Mouse (Mus musculus): ENCODE results near the gene Rpl29. TPM values are rescaled to one million over a fixed set of nuclear protein-coding genes. Genes with fewer than 3 reads are reported as not detected.

The Rpl29 gene
- 441 TPM for polyA plus RNA-seq (2014; fragmentation: Illumina TruSeq; extraction: RNeasy Lipid Tissue Mini Kit (QIAGEN cat#74804); ENCODE audit: low read depth, low replicate concordance)

DNA sequence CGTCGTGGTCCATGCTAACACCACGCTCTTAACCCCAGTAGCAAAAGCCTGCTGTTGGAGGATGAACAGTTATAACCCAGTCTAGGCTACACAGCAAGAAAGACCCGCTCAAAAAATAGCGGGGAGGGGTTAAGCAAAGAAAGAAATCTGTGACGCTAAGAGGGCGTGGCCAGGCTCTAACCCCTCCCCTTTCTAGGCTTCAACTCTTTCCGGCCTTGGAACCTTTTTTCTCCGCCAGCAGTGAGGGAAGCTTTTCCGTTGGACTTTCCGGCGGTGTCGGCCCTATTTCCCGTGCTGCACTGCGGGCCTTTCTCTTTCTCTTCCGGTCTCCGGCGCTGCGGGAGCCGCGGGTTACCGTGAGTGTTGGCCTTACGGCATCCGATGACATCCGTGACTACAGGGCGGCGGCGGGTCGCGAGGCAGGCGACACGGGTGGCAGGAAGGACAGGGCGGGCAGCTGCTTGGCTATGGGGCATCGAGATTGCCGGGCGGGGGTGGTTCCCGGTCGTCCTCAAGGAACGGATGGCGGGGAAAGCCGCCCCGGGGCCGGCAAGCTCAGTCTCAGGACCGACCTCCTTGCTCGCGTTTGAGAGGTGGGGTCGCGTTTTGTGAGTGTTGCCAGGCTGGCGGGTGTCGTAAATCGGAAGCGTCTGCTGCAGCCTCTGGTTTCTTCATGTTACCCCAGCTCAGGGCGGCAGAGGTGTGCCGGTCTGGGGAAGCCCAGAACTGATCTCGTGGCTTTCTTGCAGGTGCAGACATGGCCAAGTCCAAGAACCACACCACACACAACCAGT, at the start of gene Rpl29:
Gene Rpl29, plus strand, starts transcription at position 234 of the 794 bp plus-strand sequence.

DNA sequence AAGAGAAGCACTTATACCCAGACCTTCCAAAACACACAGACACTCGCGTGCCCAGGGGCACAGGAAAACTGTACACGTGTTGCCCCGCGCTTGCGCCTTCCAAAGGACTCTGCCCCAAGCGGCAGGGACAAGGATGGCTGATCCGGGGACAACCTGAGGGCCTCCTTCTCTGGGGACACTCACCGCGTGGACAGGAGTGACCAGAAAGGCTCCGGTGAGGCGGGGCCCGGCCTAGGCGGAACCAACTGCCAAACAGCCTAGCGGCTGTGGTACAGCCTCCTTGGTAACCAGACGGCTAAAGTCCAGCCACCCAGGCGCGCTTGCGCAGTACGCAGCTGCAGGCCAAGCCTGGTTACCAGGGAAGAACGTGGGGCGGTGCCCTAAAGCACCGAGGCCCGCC, 18.1 kb downstream of the Rpl29 start, which contains the start of the genes Abhd14b and Abhd14a:
Gene Abhd14b, plus strand, starts transcription at position 112 of the 400 bp plus-strand sequence.
Gene Abhd14a, minus strand, starts transcription at position 331 of the 400 bp plus-strand sequence.

DNA sequence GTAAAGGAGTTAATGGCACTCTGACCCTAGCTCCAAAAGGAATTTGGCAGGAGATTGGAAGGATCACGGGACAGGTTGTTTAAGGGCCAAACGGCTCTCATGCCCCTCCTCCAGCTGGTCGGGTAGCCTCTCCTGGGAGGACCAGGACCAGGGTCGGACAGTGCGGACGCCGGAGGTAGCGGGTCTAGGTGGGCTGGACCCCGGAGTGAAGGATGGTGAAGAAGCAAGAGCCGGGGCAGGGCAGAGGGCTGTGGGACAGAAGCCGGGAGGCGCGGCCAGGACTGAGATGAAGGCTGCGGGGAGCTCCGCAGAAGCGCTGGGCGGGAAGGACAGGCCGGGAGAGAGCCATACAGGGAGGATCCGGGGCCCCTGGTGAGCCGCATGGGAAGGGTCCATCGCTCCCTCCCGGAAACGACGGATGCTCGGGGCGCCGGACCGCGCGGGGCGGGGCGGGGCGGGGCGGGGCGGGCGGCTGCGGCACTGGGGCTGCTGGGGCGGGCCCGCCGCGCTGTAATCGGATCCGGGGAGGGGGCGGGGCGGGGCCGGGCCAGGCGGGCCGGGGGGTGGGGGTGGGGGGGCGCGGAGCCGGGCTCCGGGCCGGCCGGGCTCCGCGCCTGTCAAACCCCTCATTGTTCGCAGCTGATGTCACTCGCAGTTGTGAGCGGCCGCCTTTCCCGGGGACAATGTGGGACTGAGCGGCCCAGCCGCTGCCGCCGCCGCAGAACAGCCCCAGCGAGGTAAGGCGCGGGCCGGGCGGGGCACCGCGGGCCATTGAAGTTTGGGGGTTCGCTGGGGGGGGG, 24.2 kb downstream of the Rpl29 start, which contains the start of gene Pcbp4:
Gene Pcbp4, plus strand, starts transcription at position 21 of the 800 bp plus-strand sequence.

DNA sequence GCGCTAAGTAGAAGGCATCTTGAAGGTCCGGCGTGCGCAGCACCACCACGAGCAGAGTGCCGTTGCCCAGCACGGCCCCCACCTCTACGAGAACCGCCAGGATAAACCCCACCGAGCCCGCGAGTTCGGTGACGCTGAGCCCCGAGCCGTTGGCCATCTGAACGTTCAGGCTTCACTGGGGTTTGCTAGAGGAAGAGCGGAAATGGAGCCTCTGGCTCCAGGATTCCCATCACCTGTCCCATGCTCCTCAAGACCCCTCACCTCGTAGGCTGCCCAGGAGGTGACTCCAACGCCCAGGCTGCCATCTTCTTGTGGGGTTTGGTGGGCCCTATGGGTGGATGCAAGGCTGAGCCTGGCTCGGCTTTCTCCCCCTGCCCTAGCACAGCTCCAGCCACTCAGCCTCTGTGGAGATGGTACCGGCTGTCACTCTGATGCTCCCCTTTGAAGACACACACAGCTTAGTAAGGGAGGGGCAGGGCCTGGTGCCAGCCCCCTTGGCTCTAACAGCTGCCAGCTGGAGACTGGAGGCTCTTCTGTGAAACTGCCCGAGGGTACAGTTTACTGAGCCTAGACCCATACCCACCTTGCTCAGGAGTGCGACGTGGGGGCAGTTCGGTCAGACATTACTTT, 36.4 kb downstream of the Rpl29 start, which contains the start of gene Gpr62:
Gene Gpr62, minus strand, starts transcription at position 368 of the 630 bp plus-strand sequence.

DNA sequence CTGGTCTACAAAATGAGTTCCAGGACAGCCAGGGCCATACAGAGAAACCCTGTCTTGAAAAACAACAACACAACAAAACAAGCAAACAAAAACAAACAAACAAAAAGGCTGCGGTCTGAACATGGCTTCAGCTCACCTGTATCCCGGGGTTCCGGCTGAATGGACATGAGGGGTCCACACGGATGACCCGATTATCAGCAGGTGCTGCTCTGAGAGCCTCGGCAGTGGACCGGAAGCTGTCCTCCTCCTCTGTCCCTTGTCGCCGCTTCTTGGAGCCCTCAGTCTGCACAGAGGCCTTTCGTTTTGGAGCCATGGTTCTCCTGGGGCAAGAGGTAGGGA, 46.4 kb downstream of the Rpl29 start, which contains the start of gene Rrp9:
Gene Rrp9, plus strand, starts transcription at position 301 of the 339 bp plus-strand sequence.

DNA sequence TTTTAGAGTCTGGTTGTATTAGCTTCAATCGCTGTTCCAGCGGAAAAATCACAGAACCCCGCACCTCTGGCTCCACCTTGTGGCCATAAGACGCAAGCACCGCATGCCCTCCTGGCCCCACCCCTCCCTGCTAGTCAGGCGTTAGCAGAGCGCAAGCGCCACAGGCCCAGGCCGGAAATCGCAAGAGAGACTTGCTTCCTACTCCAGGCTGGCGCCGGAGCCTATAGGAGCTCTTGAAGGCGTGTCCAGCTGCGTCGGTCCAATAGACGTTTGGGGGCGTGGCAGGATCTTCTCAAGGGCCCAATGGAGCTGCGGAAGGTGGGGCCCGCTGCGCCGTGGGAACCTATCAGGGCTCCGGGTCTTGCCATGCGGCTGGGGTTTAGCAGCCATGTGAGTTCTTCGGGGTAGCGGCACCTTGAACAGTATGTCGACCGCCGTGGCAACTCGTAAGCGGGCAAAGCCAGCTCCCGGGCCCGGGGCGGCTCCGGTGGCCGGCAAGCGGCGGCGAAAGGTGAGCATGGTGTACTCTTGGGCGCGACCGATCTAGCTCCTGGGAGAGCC, 47.8 kb downstream of the Rpl29 start, which contains the start of gene Parp3:
Gene Parp3, minus strand, starts transcription at position 26 of the 561 bp plus-strand sequence.

Other genes with a start within 250 kb of the Rpl29 start
- gene Ppm1m, start 229.7 kb upstream of the Rpl29 start, polyA plus RNA-seq (2014; fragmentation: Illumina TruSeq; extraction: RNeasy Lipid Tissue Mini Kit (QIAGEN cat#74804); ENCODE audit: low read depth, low replicate concordance), result 15.2 TPM
- gene Twf2, start 226.3 kb upstream of the Rpl29 start, polyA plus RNA-seq (2014; fragmentation: Illumina TruSeq; extraction: RNeasy Lipid Tissue Mini Kit (QIAGEN cat#74804); ENCODE audit: low read depth, low replicate concordance), result 251 TPM
- 0.37 TPM for gene Tlr9, start 206.9 kb upstream of the Rpl29 start, polyA plus RNA-seq (2014; fragmentation: Illumina TruSeq; extraction: RNeasy Lipid Tissue Mini Kit (QIAGEN cat#74804); ENCODE audit: low read depth, low replicate concordance)
- gene Alas1, start 180.8 kb upstream of the Rpl29 start, polyA plus RNA-seq (2014; fragmentation: Illumina TruSeq; extraction: RNeasy Lipid Tissue Mini Kit (QIAGEN cat#74804); ENCODE audit: low read depth, low replicate concordance), result 310 TPM
- gene Poc1a, start 148.4 kb upstream of the Rpl29 start, polyA plus RNA-seq (2014; fragmentation: Illumina TruSeq; extraction: RNeasy Lipid Tissue Mini Kit (QIAGEN cat#74804); ENCODE audit: low read depth, low replicate concordance), result 3.5 TPM
- 35.6 TPM for gene Dusp7, start 60.8 kb upstream of the Rpl29 start, polyA plus RNA-seq (2014; fragmentation: Illumina TruSeq; extraction: RNeasy Lipid Tissue Mini Kit (QIAGEN cat#74804); ENCODE audit: low read depth, low replicate concordance)
- 24.2 TPM for gene Acy1, start 8.9 kb downstream of the Rpl29 start, polyA plus RNA-seq (2014; fragmentation: Illumina TruSeq; extraction: RNeasy Lipid Tissue Mini Kit (QIAGEN cat#74804); ENCODE audit: low read depth, low replicate concordance)
- 18.4 TPM for gene Abhd14b, start 18.0 kb downstream of the Rpl29 start, polyA plus RNA-seq (2014; fragmentation: Illumina TruSeq; extraction: RNeasy Lipid Tissue Mini Kit (QIAGEN cat#74804); ENCODE audit: low read depth, low replicate concordance)
- 22.9 TPM for gene Abhd14a, start 18.2 kb downstream of the Rpl29 start, polyA plus RNA-seq (2014; fragmentation: Illumina TruSeq; extraction: RNeasy Lipid Tissue Mini Kit (QIAGEN cat#74804); ENCODE audit: low read depth, low replicate concordance)
- gene Pcbp4, start 23.8 kb downstream of the Rpl29 start, polyA plus RNA-seq (2014; fragmentation: Illumina TruSeq; extraction: RNeasy Lipid Tissue Mini Kit (QIAGEN cat#74804); ENCODE audit: low read depth, low replicate concordance), result 70.8 TPM
- gene Gpr62, start 36.5 kb downstream of the Rpl29 start, polyA plus RNA-seq (2014; fragmentation: Illumina TruSeq; extraction: RNeasy Lipid Tissue Mini Kit (QIAGEN cat#74804); ENCODE audit: low read depth, low replicate concordance), result not detected
- gene Rrp9, start 46.5 kb downstream of the Rpl29 start, polyA plus RNA-seq (2014; fragmentation: Illumina TruSeq; extraction: RNeasy Lipid Tissue Mini Kit (QIAGEN cat#74804); ENCODE audit: low read depth, low replicate concordance), result 21.7 TPM
- gene Parp3, start 47.5 kb downstream of the Rpl29 start, polyA plus RNA-seq (2014; fragmentation: Illumina TruSeq; extraction: RNeasy Lipid Tissue Mini Kit (QIAGEN cat#74804); ENCODE audit: low read depth, low replicate concordance), result 36.3 TPM
- gene Iqcf1, start 70.5 kb downstream of the Rpl29 start, polyA plus RNA-seq (2014; fragmentation: Illumina TruSeq; extraction: RNeasy Lipid Tissue Mini Kit (QIAGEN cat#74804); ENCODE audit: low read depth, low replicate concordance), result not detected
- not detected for gene Iqcf5, start 85.1 kb downstream of the Rpl29 start, polyA plus RNA-seq (2014; fragmentation: Illumina TruSeq; extraction: RNeasy Lipid Tissue Mini Kit (QIAGEN cat#74804); ENCODE audit: low read depth, low replicate concordance)
- gene Iqcf3, start 132.2 kb downstream of the Rpl29 start, polyA plus RNA-seq (2014; fragmentation: Illumina TruSeq; extraction: RNeasy Lipid Tissue Mini Kit (QIAGEN cat#74804); ENCODE audit: low read depth, low replicate concordance), result not detected
- not detected for gene Iqcf4, start 141.5 kb downstream of the Rpl29 start, polyA plus RNA-seq (2014; fragmentation: Illumina TruSeq; extraction: RNeasy Lipid Tissue Mini Kit (QIAGEN cat#74804); ENCODE audit: low read depth, low replicate concordance)
- gene Iqcf6, start 197.1 kb downstream of the Rpl29 start, polyA plus RNA-seq (2014; fragmentation: Illumina TruSeq; extraction: RNeasy Lipid Tissue Mini Kit (QIAGEN cat#74804); ENCODE audit: low read depth, low replicate concordance), result not detected
- not detected for gene Grm2, start 226.6 kb downstream of the Rpl29 start, polyA plus RNA-seq (2014; fragmentation: Illumina TruSeq; extraction: RNeasy Lipid Tissue Mini Kit (QIAGEN cat#74804); ENCODE audit: low read depth, low replicate concordance)

Measured in heart, adult 10 weeks (tissue).